Mouse (Mus musculus) kidney, postnatal 10 days (tissue): ENCODE measurements around the gene BC107364.
"Not testable (repeated sequence)": the region's sequence is repeated elsewhere in the genome, so short reads cannot be mapped to it uniquely, and the experiment has no call there.

Experiments
- DNase-seq: peaks from one replicate; pipeline ENCODE4 v3.0.0; 2021; ENCODE audit warnings: mixed read lengths

Gene BC107364

DNA sequence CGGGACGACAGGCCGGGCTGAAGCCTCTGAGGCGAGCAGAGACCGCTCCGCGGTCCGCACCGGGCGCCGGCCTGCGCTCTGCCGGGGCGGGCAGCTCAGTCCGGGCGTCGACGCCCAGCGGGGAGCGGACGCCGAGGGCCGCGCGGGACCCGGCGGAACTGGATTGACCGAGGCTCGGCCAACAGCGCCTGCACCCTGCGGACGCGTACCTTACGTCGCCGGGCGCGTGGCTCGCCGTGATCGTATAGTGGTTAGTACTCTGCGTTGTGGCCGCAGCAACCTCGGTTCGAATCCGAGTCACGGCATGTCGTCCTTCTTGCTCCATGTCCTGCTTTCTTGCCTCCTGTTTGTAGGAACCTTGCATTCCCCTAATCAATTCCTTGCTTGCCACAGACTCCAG is at the start of gene BC107364:
BC107364 (minus strand) TSS at position 45 of the 400 bp plus-strand sequence.
- DNase-seq: not testable (repeated sequence)

DNA sequence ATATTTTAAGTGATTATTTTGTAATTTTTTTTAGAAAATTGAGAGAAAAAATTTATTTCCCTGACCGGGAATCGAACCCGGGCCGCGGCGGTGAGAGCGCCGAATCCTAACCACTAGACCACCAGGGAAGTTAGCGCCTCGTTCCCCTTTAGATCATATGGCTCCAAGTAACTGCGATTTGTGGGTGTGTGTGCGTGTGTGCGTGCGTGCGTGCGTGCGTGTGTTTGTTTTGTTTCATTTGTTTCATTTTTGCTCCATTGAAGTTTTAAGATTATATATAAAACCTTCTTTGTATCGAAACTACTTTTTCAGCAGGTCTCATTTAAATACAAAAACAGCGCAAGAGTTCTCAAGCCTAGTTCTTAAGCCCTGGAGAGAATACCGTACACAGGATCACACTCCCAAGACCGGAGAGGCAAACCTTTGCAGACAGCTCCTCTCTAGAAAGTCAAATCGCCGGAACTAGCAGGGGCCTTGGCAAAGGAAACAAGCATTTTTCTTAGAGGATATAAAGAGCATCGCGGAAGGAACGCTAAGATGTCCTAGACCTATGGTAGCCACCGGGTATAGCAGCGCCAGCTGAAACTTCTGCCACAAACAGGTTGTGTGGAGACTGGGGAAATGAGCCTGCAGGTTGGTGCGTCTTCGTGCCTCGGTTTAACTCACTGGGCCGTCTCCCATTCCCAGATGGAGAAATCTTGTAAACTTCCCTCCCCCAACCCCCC is 49.4 kb upstream of the BC107364 start:
- peak; percentile 91 for DNase-seq

DNA sequence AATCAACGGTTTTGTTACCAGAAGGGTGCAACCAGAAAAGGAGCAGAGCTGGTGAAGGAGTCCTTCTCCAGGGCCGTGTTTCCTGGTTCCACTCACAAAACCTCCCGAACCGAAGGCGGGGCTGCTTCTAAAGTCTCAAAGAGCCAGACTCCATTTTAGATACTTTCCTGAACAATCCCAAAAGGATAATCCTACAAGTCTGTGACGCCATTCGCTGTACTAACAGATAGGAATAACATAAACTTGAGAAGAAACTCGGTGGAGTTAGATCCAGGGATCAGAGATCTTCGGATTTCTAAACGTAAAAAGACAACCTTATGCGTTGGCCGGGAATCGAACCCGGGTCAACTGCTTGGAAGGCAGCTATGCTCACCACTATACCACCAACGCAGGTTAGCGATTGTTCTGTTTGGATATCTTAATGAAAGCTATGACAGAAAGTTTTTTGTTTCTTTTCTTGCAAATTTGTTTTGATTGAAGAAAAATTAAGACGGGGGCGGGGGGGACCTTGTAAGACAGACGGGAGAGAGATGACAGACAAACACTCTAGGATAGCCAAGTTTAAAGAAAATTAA is 48.7 kb upstream of the BC107364 start:
- DNase-seq: peak; percentile 93

DNA sequence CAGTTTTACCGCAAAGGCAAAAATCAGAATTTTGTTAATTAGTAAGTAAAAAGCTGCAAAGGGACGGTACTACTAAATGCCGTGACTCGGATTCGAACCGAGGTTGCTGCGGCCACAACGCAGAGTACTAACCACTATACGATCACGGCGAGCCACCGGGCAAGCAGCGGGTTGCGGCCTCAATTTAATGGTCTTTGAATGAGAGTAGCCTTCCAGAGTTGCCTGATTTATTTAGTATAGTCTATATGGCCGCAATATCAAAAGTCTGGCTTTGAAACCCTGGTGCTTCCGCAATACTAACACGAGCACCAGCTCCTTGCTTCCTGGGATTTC is 48.1 kb upstream of the BC107364 start:
- DNase-seq: peak; percentile 95

DNA sequence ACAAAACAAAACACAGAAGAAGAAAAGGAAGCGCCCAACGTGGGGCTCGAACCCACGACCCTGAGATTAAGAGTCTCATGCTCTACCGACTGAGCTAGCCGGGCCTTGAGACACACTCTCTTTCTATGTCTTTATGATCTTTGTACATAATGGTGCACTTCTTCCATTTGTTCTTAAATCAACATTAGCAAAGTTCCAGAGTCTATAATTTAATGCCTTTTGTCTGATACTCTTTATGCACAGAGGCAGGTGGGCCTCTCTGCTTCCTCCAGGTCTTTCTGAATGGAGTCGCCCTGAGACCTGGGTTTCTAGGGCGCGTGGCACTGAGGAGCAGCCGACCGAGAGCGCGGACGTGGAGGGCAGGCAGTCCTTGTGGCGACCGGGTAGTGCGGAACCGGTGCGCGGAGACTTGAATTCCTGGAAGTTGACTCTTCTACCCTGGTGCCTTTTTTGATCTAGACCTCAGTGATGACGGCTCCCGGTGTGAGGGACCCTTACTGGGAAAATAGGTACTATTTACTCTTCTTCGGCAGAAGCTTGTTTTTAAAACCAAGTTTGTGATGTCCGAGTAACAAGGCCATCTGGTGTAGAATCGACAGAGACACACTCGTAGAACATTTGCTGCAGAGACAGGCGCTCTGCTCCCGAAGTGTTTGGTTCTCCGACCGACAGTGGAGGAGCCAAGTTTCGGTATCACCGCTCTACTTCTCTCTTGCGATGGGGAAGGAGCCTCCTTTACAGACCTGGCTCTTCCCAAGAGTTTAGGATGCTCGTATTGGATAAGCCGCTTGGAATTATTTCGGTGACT is 47.6 kb upstream of the BC107364 start:
- peak; percentile 83 for DNase-seq

DNA sequence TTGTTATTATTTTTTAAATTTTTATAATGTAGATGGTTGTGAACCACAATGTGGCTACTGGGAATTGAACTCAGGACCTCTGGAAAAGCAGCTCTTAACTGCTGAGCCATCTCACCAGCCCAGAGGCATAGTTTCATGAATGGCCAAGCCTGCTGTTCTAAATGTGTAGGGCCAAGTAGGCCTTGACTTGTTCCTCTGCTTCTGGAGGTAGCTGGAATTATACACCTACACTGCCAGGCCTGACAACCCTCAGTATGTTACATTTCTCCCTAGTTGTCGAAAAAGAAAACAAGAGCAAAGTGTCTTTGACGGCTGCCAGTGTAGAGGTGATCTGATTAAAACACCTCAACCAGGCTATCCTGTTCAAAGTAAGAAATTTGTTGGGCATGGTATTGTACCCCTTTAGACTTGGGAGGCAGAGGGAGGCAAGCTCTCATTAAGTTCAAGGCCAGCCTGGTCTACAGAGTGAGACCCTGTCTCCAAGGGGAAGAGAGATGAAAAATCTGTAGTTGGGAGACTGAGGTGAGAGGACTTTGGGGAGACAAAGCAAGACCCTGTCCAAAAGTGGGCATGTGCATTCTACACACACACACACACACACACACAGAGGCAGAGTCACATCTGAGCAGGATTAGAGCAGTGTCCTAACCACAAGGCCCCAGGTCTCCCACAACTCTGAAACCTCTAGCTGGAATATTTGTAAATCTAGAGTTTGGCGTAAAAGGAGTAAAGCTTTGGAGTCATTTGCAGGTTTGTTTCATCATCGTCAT is 46.6 kb upstream of the BC107364 start:
- peak; percentile 4 for DNase-seq

DNA sequence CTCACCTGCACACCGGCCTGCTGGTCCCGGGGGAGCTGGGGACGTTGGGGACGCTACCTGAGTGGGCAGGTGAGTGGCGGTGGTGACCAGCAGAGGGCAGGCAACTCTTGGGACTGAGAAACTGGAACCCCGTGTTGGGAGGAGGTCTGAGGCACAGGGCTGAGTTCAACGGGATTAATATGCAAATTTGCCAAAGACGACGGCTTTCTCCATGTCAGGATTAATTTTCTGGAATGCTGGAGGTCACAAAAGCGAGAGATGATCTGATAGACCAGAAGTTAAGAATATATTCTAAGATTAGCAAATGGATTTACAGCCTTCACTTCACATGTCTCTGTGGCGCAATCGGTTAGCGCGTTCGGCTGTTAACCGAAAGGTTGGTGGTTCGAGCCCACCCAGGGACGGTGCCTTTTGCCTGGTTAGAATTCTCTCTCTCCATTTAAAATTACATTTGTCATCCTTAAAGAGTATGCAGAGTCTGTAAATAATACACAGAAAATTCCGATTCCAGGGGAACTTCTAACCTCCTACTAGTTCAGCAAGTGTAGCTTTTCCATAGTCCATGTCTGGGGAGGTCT is 45.4 kb upstream of the BC107364 start:
- DNase-seq: peak; percentile 86

DNA sequence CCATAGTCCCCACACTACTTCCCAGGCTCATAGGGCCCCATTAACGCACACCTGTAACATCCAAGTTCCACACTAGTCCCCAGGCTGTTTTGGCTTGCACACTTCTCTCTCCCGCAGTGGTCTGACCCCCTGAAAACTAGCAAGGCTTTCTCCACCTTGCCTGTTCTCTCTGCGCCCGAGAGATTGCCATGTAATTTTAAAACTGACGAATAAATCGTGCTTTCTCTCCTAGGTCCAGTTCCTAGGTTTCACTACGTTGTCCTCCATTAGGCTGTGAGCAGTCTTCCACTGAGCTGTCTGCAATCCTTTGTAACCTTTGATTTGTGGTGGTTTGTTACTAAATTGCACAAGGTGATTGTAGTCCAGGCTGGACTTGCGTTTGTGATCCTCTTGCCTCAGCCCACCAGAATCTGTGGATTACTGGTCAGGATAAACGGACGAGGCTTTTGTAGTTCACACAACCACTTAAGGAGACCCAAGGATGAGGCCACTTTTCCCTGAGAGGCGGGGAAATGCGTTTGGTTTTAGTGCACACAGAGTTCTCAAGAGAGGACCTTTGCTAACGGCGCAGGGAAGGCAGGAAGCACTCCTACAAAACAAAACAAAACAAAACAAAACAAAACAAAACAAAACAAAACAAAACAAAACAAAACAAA is 44.6 kb upstream of the BC107364 start:
- DNase-seq: peak; percentile 13

DNA sequence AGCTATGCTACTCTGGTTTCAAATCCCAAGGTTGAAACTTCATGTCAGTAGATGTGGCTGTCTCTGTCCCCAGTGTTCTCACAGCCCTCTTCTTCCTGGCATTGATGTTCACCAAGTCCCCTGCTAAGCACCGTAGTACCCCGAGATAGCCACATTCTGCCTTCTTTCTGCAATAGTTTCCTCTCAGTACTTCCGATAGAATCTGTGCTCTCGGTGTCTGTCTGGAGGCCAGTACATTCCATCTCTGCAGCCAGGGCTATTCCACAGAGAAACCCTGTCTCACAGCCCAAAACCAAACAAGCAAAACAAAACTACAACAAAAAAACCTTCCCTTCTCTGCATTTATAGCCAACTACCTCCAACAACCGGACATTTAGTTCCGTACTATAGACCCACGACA is 44.1 kb upstream of the BC107364 start:
- DNase-seq: peak; percentile 5

DNA sequence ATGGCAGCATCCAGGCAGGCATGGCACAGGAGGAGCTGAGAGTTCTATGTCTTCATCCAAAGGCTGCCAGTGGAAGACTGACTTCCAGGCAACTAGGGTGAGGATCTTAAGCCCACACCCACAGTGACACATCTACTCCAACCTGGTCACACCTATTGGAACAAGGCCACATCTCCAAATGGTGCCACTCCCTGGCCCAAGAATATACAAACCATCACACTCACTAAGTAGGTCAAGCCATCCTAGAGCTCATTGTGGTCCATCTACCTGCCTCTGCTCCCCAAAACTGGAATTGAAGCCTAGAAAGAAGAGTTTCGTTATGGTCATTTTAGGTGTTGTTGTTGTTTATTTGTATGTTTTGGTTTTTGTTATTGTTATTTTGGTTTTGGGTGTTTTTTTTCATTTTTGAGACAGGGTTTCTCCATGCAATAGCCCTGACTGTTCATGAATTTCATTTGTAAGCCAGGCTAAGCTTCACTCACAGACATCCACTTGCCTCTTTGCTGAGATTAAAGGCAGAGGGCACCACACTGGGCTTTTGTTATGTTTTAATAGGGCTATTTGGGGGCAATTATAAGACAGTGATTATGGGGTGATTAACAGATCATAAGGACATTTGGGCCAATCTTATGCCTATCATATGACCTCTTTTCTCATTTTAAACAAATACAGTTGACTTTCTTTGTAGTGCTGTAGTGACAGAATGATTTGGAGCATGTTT is 43.5 kb upstream of the BC107364 start:
- DNase-seq: peak; percentile 3

DNA sequence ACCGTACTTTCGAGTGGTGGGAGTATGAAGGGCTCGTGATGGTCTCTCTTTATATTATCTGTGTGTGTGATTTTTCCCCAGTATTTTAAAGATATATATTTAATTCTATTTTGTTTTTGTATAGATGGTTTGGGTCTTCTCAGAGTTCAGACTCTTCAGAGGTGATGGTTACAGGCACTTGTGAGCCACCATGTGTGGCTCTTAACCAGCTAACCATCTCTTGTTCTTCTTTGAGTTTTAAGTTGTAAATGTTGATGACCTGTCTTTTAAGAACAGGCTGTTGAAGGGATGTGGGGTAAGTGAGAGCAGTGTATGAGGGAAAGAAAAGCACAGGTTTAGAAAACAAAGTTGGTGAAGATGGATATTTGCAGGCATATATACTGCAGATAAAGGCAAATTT is 42.8 kb upstream of the BC107364 start:
- no peak for DNase-seq

DNA sequence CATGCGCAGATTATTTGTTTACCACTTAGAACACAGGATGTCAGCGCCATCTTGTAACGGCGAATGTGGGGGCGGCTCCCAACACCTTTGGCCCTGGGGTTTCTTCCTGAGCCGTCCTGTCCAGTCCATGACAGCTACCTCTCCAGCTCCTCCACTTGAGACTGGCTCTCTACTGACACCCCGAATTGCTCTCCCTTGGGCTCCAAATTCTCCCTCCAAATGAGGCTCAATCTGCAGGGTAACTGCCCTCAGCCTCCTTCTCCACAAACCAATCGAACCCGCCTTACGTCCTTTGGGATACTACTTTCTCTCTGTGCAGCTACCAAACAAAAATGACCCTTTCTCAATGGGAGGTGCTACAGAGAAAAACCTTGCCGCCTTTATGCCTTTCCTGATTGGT is 42.4 kb upstream of the BC107364 start:
- DNase-seq: not testable (repeated sequence)

DNA sequence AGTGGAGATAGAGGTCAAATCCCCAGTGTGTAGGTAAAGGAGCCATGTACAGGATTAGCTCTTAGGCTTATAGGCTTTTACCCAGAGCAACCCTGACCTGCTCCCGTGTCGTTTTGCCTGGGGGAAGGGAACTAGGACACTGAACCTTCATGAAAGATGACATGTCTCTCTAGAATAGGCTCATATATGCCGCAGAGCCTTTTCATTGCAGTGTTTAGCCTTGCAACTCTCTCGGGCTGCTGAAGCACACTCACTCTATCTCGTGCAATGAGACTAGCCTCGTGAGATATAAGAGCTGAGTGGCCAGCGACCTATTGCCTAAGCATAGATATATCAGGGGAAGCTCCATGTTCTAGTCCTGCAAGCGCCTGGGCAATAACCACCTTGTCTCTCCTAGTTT is 37.5 kb upstream of the BC107364 start:
- DNase-seq: not testable (repeated sequence)

DNA sequence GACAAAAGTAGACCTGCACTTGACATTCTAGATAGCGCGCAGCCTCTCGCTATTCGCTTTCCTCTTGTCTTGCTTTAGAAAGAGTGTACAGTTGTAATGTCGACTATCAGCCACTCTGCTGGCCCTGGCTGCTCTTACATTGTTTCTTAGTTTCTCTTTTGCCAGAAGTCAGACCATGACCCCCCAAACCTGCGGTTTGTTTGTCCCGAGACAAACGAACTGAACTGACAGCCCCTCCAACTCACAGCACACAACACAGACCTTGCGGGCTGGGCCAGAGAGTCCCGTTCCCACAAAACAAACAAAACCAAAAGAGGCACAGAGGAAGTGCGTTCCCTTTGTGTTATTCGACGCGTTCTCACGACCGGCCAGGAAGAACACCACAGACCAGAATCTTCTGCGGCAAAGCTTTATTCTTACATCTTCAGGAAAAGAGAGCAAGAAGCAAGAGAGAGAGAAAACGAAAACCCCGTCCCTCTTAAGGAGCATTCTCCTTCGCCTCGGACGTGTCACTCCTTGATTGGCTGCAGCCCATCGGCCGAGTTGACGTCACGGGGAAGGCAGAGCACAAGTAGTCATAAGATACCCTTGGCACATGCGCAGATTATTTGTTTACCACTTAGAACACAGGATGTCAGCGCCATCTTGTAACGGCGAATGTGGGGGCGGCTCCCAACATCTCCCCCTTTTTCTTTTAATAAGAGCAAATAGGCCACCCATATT is 37.0 kb upstream of the BC107364 start:
- DNase-seq: not testable (repeated sequence)

DNA sequence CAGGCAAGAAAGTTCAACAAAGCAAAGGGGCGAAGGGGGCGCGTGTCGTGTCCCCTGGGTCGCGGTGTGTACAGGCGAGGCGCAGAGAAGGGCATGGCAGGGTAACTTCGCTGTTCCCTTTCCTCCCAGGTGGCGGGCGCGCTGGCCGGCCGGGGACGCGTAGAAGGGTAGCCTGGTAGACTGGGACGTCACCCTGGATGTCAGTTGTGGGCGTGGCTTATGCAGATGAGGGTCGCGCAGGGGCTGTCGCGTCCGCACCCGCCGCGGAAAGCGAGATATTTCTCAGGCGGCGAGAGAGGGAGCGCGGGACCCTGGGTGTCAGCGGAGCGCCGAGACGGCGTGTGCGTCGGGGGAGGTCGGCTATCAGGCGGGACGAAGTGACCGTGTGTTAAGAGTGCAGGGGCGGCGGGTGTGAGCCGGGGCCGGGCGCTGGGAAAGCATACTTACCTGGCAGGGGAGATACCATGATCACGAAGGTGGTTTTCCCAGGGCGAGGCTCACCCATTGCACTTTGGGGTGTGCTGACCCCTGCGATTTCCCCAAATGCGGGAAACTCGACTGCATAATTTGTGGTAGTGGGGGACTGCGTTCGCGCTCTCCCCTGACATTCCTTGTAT is 36.3 kb upstream of the BC107364 start:
- DNase-seq: not testable (repeated sequence)

DNA sequence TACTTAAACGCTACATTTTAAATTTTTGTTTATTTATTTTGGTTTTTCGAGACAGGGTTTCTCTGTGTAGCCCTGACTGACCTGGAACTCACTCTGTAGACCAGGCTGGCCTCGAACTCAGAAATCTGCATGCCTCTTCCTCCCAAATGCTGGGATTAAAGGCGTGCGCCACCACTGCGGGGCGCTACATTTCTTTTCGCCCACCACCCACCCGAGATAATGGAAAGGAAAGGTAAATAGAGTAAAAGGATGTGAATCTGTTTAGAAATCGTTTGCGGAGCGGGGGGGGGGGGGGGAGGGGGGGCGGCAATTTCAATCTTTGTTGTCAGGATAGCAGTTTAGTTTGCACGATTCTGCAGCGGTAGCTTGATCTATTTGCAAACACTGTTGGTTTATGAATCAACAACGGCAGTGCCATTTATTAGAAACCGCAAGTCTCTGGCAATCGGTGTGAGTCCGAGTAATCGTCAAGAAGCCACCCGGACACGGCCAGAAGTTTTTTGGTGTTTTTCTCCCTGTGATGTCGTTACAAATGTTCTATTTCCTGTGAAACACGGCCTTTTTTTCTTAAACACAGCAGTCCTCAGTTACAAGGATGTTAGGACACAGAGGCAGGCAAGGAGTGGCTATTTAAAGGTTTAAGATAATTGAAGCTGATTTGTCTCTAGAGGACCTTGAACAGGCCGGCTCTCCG is 35.6 kb upstream of the BC107364 start:
- DNase-seq: peak; percentile 45

DNA sequence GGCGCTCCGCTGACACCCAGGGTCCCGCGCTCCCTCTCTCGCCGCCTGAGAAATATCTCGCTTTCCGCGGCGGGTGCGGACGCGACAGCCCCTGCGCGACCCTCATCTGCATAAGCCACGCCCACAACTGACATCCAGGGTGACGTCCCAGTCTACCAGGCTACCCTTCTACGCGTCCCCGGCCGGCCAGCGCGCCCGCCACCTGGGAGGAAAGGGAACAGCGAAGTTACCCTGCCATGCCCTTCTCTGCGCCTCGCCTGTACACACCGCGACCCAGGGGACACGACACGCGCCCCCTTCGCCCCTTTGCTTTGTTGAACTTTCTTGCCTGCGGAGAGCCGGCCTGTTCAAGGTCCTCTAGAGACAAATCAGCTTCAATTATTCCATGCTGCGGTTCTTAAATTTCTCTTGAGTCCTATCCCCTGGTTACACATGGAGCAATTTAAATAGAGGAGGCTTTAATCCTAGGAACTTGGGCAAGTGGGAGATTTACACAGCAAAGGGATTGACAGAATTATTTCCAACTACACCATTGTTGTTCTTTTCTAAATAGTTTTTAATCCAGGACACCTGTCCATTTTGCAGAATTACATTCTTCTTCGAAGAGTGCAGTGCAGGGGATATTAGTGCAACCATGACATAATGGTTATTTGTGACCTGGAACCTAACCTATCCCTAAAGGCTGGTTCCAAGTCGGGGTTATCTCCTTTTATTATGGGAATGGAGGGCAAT is 34.9 kb upstream of the BC107364 start:
- DNase-seq: not testable (repeated sequence)

DNA sequence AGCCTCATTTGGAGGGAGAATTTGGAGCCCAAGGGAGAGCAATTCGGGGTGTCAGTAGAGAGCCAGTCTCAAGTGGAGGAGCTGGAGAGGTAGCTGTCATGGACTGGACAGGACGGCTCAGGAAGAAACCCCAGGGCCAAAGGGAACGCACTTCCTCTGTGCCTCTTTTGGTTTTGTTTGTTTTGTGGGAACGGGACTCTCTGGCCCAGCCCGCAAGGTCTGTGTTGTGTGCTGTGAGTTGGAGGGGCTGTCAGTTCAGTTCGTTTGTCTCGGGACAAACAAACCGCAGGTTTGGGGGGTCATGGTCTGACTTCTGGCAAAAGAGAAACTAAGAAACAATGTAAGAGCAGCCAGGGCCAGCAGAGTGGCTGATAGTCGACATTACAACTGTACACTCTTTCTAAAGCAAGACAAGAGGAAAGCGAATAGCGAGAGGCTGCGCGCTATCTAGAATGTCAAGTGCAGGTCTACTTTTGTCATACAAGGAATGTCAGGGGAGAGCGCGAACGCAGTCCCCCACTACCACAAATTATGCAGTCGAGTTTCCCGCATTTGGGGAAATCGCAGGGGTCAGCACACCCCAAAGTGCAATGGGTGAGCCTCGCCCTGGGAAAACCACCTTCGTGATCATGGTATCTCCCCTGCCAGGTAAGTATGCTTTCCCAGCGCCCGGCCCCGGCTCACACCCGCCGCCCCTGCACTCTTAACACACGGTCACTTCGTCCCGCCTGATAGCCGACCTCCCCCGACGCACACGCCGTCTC is 34.1 kb upstream of the BC107364 start:
- DNase-seq: not testable (repeated sequence)
